Mouse (Mus musculus) small intestine, adult 2 months (tissue): ENCODE results near the gene Eif2ak2.

Experiments
- CTCF ChIP-seq: fragments of 200-500 bp; IDR thresholded peaks from 2 replicates; pipeline ENCODE4 v1.5.1; 2012; ENCODE audit warnings: low read depth, mild to moderate bottlenecking, control low read depth, inconsistent platforms, low read length, moderate library complexity, mixed read lengths; ENCODE audit not compliant: insufficient replicate concordance, insufficient read length; ENCODE audit errors: extremely low read depth
- POLR2A ChIP-seq: fragments of 200-500 bp; IDR thresholded peaks from 2 replicates; pipeline ENCODE4 v1.6.1; 2012; ENCODE audit warnings: low read depth, mild to moderate bottlenecking, control low read depth, inconsistent platforms, low read length, moderate library complexity

GRCm38 (mm10) chr17:78885286-78886065, 3.1 kb upstream of the Eif2ak2 start:
- no peak for TF ChIP-seq CTCF
- TF ChIP-seq POLR2A: no peak
